ENCODE assay signal across 16 mouse cellular contexts in genomic region chr14:31565478-31566212, GRCm38 (mm10). TPM values are rescaled to one million over a fixed set of nuclear protein-coding genes. Genes with fewer than 3 reads are reported as not detected.
DNase-seq lines count a peak whose midpoint lies in the region; ATAC-seq lines count a peak whose summit lies in the region.
"Had no signal": no experiment of that assay in that cellular context is flagged by ENCODE, and none has a peak within 500 bp of the region (broad histone marks: within the 10 kb centered on the region; RNA-seq: fewer than 3 reads in every experiment).

No protein-coding gene starts in this region.

- H3K27ac ChIP-seq in heart, embryonic 16.5 days (ENCODE audit: low read length), result peak overlapping the region; percentile 80
- H3K27ac ChIP-seq in lung, embryonic 16.5 days (ENCODE audit: low read length), result peak overlapping the region; percentile 21; the same call in 1 of the 2 replicates
- peak overlapping the region; percentile 73 for H3K27ac ChIP-seq in limb, embryonic 12.5 days
- H3K27ac ChIP-seq: left cerebral cortex, adult 2 months; midbrain, embryonic 13.5 days; neural tube, embryonic 12.5 days had no signal

- H3K36me3 ChIP-seq in heart, embryonic 16.5 days (ENCODE audit: control insufficient read depth, insufficient read depth), result no peaks in the 10 kb centered on the region
- H3K36me3 ChIP-seq in lung, embryonic 16.5 days (ENCODE audit: control insufficient read depth, insufficient read depth, low read length), result no peaks in the 10 kb centered on the region
- H3K36me3 ChIP-seq in limb, embryonic 12.5 days, result no peaks in the 10 kb centered on the region
- H3K36me3 ChIP-seq: midbrain, embryonic 13.5 days; neural tube, embryonic 12.5 days had no signal

- no peak overlapping the region for H3K4me3 ChIP-seq in heart, embryonic 16.5 days (ENCODE audit: low read length)
- H3K4me3 ChIP-seq in lung, embryonic 16.5 days (ENCODE audit: low read length), result no peak overlapping the region
- no peak overlapping the region for H3K4me3 ChIP-seq in limb, embryonic 12.5 days (replicated peaks)
- H3K4me3 ChIP-seq: left cerebral cortex, adult 2 months; midbrain, embryonic 13.5 days; neural tube, embryonic 12.5 days had no signal

- intact Hi-C loops in heart, postnatal 25 days (cut with DNase I), result no loop called here

- no peak for DNase-seq in heart, postnatal 25 days (ENCODE audit: low spot score)
- DNase-seq in lung, postnatal 10 days, result no peak
- peak; percentile 86 for DNase-seq in yolk sac, embryonic 10.5 days (ENCODE audit: low spot score)
- no peak for DNase-seq in cerebellum, adult 11 months
- DNase-seq: cerebellum, postnatal 14 days; thymus, postnatal 25 days had no signal

- H3K4me2 ChIP-seq in heart, embryonic 16.5 days (ENCODE audit: low read depth, low read length), result no peak overlapping the region
- no peak overlapping the region for H3K4me2 ChIP-seq in lung, embryonic 16.5 days (ENCODE audit: low read depth, low read length)
- no peak overlapping the region for H3K4me2 ChIP-seq in limb, embryonic 12.5 days
- H3K4me2 ChIP-seq: midbrain, embryonic 13.5 days; neural tube, embryonic 12.5 days had no signal

- 69% methylated on average over 9 of the region's 9 CpGs for WGBS in heart, embryonic 16.5 days
- WGBS in lung, embryonic 16.5 days, result 49% methylated on average over 9 of the region's 9 CpGs
- WGBS in limb, embryonic 12.5 days, result 39% methylated on average over 9 of the region's 9 CpGs

- no peaks in the 10 kb centered on the region for H3K9me3 ChIP-seq in heart, embryonic 16.5 days (replicated peaks; ENCODE audit: control insufficient read depth, low read length)
- no peaks in the 10 kb centered on the region for H3K9me3 ChIP-seq in lung, embryonic 16.5 days (ENCODE audit: control insufficient read depth, low read length)
- H3K9me3 ChIP-seq in limb, embryonic 12.5 days, result no peaks in the 10 kb centered on the region
- H3K9me3 ChIP-seq: midbrain, embryonic 13.5 days; neural tube, embryonic 12.5 days had no signal

- H3K4me1 ChIP-seq in heart, embryonic 16.5 days (ENCODE audit: control insufficient read depth, insufficient read depth, low read length), result peaks cover 46% of the 10 kb centered on the region
- H3K4me1 ChIP-seq in lung, embryonic 16.5 days (replicated peaks; ENCODE audit: control insufficient read depth, insufficient read depth, low read length), result peaks cover 19% of the 10 kb centered on the region
- peaks cover 23% of the 10 kb centered on the region for H3K4me1 ChIP-seq in limb, embryonic 12.5 days (replicated peaks)

- ATAC-seq in heart, embryonic 16.5 days (replicated peaks; ENCODE audit: extremely low read depth, insufficient read depth, low FRiP score), result no peak
- ATAC-seq in lung, embryonic 16.5 days (ENCODE audit: low read depth), result no peak
- no peak for ATAC-seq in limb, embryonic 12.5 days (ENCODE audit: insufficient number of reproducible peaks, insufficient read depth, low FRiP score, low TSS enrichment, low read depth)
- ATAC-seq: midbrain, embryonic 13.5 days; Patski had no signal

- H3K27me3 ChIP-seq in heart, embryonic 16.5 days (ENCODE audit: control insufficient read depth, insufficient read depth, low read length), result no peaks in the 10 kb centered on the region
- no peaks in the 10 kb centered on the region for H3K27me3 ChIP-seq in lung, embryonic 16.5 days (ENCODE audit: control insufficient read depth, insufficient read depth, low read depth, low read length)
- no peaks in the 10 kb centered on the region for H3K27me3 ChIP-seq in limb, embryonic 12.5 days
- H3K27me3 ChIP-seq: CH12.LX; midbrain, embryonic 13.5 days; neural tube, embryonic 12.5 days; Patski had no signal

- H3K9ac ChIP-seq in heart, embryonic 16.5 days (ENCODE audit: low read length), result no peak overlapping the region; the same call in 1 of the 2 replicates
- H3K9ac ChIP-seq in lung, embryonic 16.5 days (ENCODE audit: low read length), result no peak overlapping the region
- no peak overlapping the region for H3K9ac ChIP-seq in limb, embryonic 12.5 days (replicated peaks)
- H3K9ac ChIP-seq: midbrain, embryonic 13.5 days; neural tube, embryonic 12.5 days had no signal

RNA-seq across cellular contexts. Expression of gene Colq, which starts 25.5 kb away (rescaled TPM):
- 16.3 and 18.8 TPM in 2 replicates for polyA plus RNA-seq in heart, embryonic 16.5 days (2015; fragmentation: Nextera tagmentation; extraction: Ambion mirVana)
- 10 to 100 TPM in 1 of 2 experiments, 1 to 10 TPM in 1; 9.3 to 11.9 TPM for total RNA-seq in heart, postnatal 25 days (2021)
- 1.2 and 1.6 TPM in 2 replicates for polyA plus RNA-seq in lung, embryonic 16.5 days (2015; fragmentation: Nextera tagmentation; extraction: Ambion mirVana)
- polyA plus RNA-seq in limb, embryonic 12.5 days (2016; fragmentation: Nextera tagmentation; extraction: Ambion mirVana), result 1.2 and 2.0 TPM in 2 replicates
- total RNA-seq: adrenal gland, adult 2 months had no signal
- polyA plus RNA-seq: hindbrain, embryonic 11.5 days; midbrain, embryonic 13.5 days; Patski had no signal

Comparison
In these comparisons a context has a peak if more than half of its experiments do, and no peak if none do; other contexts are left out.
1. H3K27ac ChIP-seq: peak in every context shown above with its lines; median percentile 80 in heart, embryonic 16.5 days; 73 in limb, embryonic 12.5 days; 21 in lung, embryonic 16.5 days.